Mouse (Mus musculus) G1E (cell line): ENCODE results near the gene Sapcd2.

ENCODE experiments used
- CTCF ChIP-seq: IDR thresholded peaks from 2 replicates; pipeline ENCODE4 v1.5.1; 2012; ENCODE audit warnings: low read depth, low read length, inconsistent platforms, mixed read lengths
- GATA1 ChIP-seq: IDR thresholded peaks from 2 replicates; pipeline ENCODE4 v1.6.1; 2012; ENCODE audit warnings: borderline replicate concordance, low read length, inconsistent platforms, mixed read lengths
- GATA2 ChIP-seq: IDR thresholded peaks from 2 replicates; pipeline ENCODE4 v1.6.1; 2012; ENCODE audit warnings: low read depth, low read length, inconsistent platforms, borderline replicate concordance
- POLR2AphosphoS5 ChIP-seq: IDR thresholded peaks from 2 replicates; pipeline ENCODE4 v1.6.1; 2012; ENCODE audit warnings: low read depth, low read length, inconsistent platforms; ENCODE audit not compliant: insufficient replicate concordance
- TAL1 ChIP-seq: conservative IDR thresholded peaks from 2 replicates; pipeline ENCODE4 v1.6.1; 2012; ENCODE audit warnings: low read depth, low read length, inconsistent platforms, mixed read lengths

DNA sequence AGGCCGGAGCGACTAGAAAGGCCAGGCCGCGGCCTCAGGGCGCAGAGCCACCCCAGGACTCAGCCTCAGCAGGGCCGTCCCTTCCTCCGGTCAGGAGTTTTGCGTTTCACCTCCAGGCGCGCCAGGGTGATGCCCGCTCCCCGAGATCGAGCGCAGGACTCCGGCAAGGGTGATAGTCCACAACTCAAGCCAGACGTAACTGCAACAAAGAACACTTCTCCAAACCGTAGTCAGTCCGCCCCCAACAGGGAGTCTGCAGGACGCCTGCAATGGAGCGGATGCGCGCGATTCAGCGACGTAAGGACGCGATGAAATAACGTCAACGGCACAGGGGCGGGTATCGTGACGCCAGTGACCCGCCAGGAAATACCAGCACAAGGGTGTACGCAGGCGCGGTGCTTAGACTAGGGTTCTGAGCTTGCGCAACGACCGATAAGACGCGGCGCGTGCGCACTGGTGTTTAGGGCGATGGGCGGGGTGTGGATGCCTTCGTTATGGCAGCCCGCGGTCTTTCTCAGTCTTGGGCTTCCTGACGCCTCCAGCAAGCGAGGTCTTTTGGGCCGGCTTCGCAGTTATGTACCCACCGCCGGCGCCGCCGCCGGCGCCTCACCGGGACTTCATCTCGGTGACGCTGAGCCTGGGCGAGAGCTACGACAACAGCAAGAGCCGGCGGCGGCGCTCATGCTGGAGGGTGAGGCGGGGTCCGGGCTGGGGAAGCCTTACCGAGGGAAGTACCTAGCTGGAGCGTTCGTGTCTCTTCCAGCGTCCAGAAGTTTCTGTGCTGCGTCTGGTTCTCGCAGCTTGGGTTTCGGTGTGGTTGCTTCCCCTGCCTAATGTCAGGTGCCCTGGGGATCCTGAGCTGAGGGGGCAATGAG, 39.6 kb upstream of the Sapcd2 start, which contains the start of gene Man1b1:
- TF ChIP-seq CTCF (no peak), GATA1 (no peak), POLR2AphosphoS5 (no peak), TAL1 (no peak), GATA2 (no peak)
